Mouse (Mus musculus): ENCODE measurements around the gene Rnf214. TPM values are rescaled to one million over a fixed set of nuclear protein-coding genes. Genes with fewer than 3 reads are reported as not detected.

Rnf214 gene
- 61.1 TPM for polyA plus RNA-seq (2014; fragmentation: Illumina TruSeq; extraction: RNeasy Lipid Tissue Mini Kit (QIAGEN cat#74804); ENCODE audit: low read depth, low replicate concordance)

GRCm38 (mm10) chr9:45906355-45907077 is at the start of gene Rnf214, which contains the start of gene Pcsk7:
Gene Rnf214 (minus strand): TSS chr9:45906911.
Gene Pcsk7 (plus strand): TSS chr9:45906497.

DNA sequence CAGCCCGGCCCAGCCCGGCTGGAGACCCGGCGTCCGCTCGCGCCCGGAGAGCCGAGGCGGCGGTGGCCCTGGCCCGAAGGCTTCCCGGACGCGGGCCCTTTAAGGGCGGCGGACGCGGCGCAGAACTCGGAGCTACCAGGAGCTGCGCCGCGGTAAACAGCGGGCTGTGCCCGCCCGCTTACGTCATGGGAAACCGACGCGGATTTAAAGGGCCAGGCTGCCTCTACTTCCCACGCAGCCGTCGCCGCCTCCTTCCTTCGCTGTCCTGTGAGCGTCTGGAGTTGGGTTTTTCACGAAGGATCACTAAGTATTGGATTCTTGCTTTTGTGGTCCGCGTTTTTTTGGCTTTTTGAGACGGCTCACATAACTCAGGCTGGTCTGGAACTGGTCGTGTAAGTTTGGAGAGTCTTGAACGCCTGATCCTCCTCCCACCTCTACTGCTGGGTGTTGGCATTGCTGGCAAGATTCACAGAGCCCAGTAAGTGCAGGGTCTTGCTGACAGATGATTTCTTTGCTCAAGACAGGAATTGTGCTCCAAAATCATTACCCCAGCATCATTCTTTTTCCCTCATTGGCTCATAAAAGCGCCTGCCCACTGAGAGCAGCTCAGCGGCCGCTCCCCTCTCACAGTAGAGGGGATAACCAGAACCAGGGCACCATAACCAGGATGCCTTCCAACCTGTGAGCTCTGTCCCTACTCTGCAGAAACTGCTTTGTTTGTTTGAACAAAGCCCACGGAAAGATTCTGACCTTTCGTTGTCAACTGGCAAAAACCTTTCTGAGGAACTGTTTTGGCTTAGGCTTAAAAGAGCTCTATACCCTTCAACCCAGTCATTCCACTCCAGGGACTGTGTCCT is 48.6 kb upstream of the Rnf214 start, which contains the start of gene Sidt2:
Sidt2 (minus strand) TSS at position 152 of the 857 bp plus-strand sequence.

DNA sequence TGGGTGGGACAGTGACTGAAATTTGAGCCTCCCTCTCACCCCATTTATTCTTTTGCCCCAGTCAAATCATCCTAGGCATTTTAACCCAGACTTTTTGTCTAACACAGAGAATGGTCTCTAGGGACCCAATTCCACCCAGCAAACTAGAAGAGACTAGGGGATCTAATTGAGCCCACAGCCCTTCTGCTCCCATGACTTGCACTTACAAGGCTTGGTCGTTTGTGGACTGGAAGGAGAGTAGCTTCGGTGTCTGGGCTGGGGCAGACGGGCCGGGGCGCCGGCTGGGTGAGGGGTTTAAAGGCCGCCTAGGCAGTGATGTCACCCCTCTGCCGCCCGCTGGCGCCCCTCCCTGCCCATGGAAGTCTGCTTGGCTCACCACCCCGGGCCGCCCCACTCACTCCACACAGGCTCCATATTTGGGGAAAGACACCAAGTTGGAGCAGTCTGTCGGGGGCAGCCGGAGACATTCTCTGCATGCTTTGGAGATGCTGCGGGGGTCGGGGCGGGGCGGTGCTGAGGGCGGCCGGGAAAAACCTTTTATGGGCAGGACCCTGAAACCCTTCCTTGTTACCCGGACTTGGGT is 29.0 kb upstream of the Rnf214 start, which contains the start of gene Tagln:
Tagln (minus strand) TSS at position 431 of the 583 bp plus-strand sequence.

GRCm38 (mm10) chr9:45838434-45839138 is 68.1 kb downstream of the Rnf214 start, which contains the start of gene Bace1:
Gene Bace1 (plus strand): TSS chr9:45838580.

GRCm38 (mm10) chr9:45828291-45828963 is 78.3 kb downstream of the Rnf214 start, which contains the start of gene Cep164:
Gene Cep164 (minus strand): TSS chr9:45828691.

Other genes with a start within 250 kb of the Rnf214 start
- 2.4 TPM for gene Cep164, start 78.2 kb downstream of the Rnf214 start, polyA plus RNA-seq (2014; fragmentation: Illumina TruSeq; extraction: RNeasy Lipid Tissue Mini Kit (QIAGEN cat#74804); ENCODE audit: low read depth, low replicate concordance)
- 13.6 TPM for gene Bace1, start 68.3 kb downstream of the Rnf214 start, polyA plus RNA-seq (2014; fragmentation: Illumina TruSeq; extraction: RNeasy Lipid Tissue Mini Kit (QIAGEN cat#74804); ENCODE audit: low read depth, low replicate concordance)
- 17.5 TPM for gene Pcsk7, start 414 bp downstream of the Rnf214 start, polyA plus RNA-seq (2014; fragmentation: Illumina TruSeq; extraction: RNeasy Lipid Tissue Mini Kit (QIAGEN cat#74804); ENCODE audit: low read depth, low replicate concordance)
- gene Tagln, start 29.1 kb upstream of the Rnf214 start, polyA plus RNA-seq (2014; fragmentation: Illumina TruSeq; extraction: RNeasy Lipid Tissue Mini Kit (QIAGEN cat#74804); ENCODE audit: low read depth, low replicate concordance) = 293 TPM
- 9.8 TPM for gene Sidt2, start 48.3 kb upstream of the Rnf214 start, polyA plus RNA-seq (2014; fragmentation: Illumina TruSeq; extraction: RNeasy Lipid Tissue Mini Kit (QIAGEN cat#74804); ENCODE audit: low read depth, low replicate concordance)
- 61.6 TPM for gene Pafah1b2, start 105.8 kb upstream of the Rnf214 start, polyA plus RNA-seq (2014; fragmentation: Illumina TruSeq; extraction: RNeasy Lipid Tissue Mini Kit (QIAGEN cat#74804); ENCODE audit: low read depth, low replicate concordance)
- gene Sik3, start 105.9 kb upstream of the Rnf214 start, polyA plus RNA-seq (2014; fragmentation: Illumina TruSeq; extraction: RNeasy Lipid Tissue Mini Kit (QIAGEN cat#74804); ENCODE audit: low read depth, low replicate concordance) = 7.3 TPM